Mouse (Mus musculus): ENCODE results near the gene Garnl3.

- TF ChIP-seq CTCF (IDR thresholded peaks at IDR 0.05; ENCODE audit: low read depth, low read length) (no peak), POLR2AphosphoS5 (IDR thresholded peaks at IDR 0.05; ENCODE audit: insufficient replicate concordance, low read depth, low read length) (no peak), GATA2 (IDR thresholded peaks at IDR 0.05; ENCODE audit: borderline replicate concordance, low read depth, low read length) (no peak), GATA1 (IDR thresholded peaks at IDR 0.05; ENCODE audit: borderline replicate concordance, low read length) (no peak)
Observed at GRCm38 (mm10) chr2:33169445-33169844, 38.0 kb upstream of the Garnl3 start.
